Mouse (Mus musculus): ENCODE data around the gene Timm17a.

DNA sequence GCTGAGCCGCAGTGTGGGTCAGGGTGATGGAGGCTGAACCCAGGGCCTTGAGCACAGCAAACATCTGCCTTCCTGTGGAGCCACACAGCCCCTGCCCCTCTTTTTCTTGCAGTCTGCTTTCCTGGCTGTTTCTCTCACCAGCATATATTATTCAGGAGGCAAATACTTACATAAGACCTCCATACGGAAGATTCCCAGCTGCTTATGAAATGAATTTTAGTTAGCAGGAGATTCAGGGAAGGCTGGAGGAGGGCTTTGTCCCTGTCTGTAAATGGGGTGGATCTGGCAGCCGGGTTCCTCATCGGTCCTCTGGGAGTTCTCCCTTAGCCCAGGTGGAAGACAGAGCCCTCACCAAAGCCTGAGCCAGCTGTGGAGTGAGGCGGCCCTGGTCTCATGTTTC lies 14.8 kb upstream of the Timm17a start:
- TF ChIP-seq CTCF (conservative IDR thresholded peaks at IDR 0.05; ENCODE audit: low read length) (no peak), NANOG (IDR thresholded peaks at IDR 0.05; ENCODE audit: borderline replicate concordance, low read length) (no peak)

Measured in E14TG2a.4 (cell line).